Mouse (Mus musculus) embryonic fibroblast, embryonic 13.5 days (primary cell): Measurements from ENCODE around the gene Gm10428.

Source experiments
- CTCF ChIP-seq: IDR thresholded peaks from 2 replicates; pipeline ENCODE4 v1.5.1; 2011; ENCODE audit warnings: mild to moderate bottlenecking, control low read depth, low read length, moderate library complexity, borderline replicate concordance; ENCODE audit not compliant: insufficient read depth
- POLR2A ChIP-seq: IDR thresholded peaks from 2 replicates; pipeline ENCODE4 v1.6.1; 2011; ENCODE audit warnings: low read depth, mild to moderate bottlenecking, control low read depth, low read length, moderate library complexity

- no peak for TF ChIP-seq CTCF
- TF ChIP-seq POLR2A = peak; percentile 80
These were observed 21.4 kb upstream of the Gm10428 start, which contains the start of gene Zfp287 for GRCm38 (mm10) chr11:62731311-62732021.
